Mouse (Mus musculus) ES-Bruce4 (cell line): ENCODE measurements around the gene Atp8b5.

Experiments
- CTCF ChIP-seq: IDR thresholded peaks from one replicate; pipeline ENCODE4 v1.8.1; 2011; ENCODE audit warnings: low read depth, low read length
- POLR2A ChIP-seq: IDR thresholded peaks from one replicate; pipeline ENCODE4 v1.8.1; 2011; ENCODE audit warnings: low read length; ENCODE audit not compliant: insufficient read depth

DNA sequence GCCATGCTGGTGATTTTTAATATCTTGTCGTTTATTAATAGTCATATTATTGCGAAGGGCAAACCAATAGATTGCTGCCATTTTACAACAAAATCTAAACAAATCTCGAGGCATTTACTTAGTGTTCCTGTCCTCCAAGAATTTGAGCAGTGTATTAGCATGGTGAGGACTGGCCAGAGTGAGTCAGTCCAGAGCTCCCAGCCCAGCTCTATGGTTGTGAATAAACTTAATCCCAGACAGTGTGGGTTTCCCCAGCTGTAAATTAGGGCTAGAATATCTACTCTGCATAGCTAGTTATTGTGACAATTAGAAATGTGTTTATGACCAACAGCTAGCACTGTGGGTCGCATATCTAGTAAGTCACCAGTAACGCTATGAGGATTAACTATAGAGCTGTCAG, 129.4 kb downstream of the Atp8b5 start:
- TF ChIP-seq CTCF (no peak), POLR2A (no peak)
